In genomic region chrX:143051478-143051877, GRCm38 (mm10) we compare ENCODE assay signal across 10 mouse cellular contexts. TPM values are rescaled to one million over a fixed set of nuclear protein-coding genes. Genes with fewer than 3 reads are reported as not detected.
A peak's percentile ranks its signal among the peaks of the same experiment; 100 is the strongest.
DNase-seq lines count a peak whose midpoint lies in the region; ATAC-seq lines count a peak whose summit lies in the region.
"Had no signal": no experiment of that assay in that cellular context is flagged by ENCODE, and none has a peak within 500 bp of the region (broad histone marks: within the 10 kb centered on the region; RNA-seq: fewer than 3 reads in every experiment).

No protein-coding gene starts in this region.

- no peaks in the 10 kb centered on the region for H3K9me3 ChIP-seq in neural tube, embryonic 11.5 days (ENCODE audit: control insufficient read depth, low read length)
- H3K9me3 ChIP-seq in kidney, embryonic 16.5 days (ENCODE audit: low read length): no peaks in the 10 kb centered on the region
- H3K9me3 ChIP-seq: megakaryocyte, embryonic 14.5 days had no signal

- no peaks in the 10 kb centered on the region for H3K36me3 ChIP-seq in neural tube, embryonic 11.5 days (ENCODE audit: control insufficient read depth, insufficient read depth, low read length)
- H3K36me3 ChIP-seq in kidney, embryonic 16.5 days (ENCODE audit: insufficient read depth, low read length): no peaks in the 10 kb centered on the region

- ATAC-seq in neural tube, embryonic 11.5 days (ENCODE audit: insufficient read depth, low FRiP score, low TSS enrichment): no peak
- peak; percentile 57; the same call in 1 of the 2 replicates for ATAC-seq in kidney, embryonic 16.5 days (ENCODE audit: low FRiP score, low TSS enrichment)

- H3K27ac ChIP-seq in neural tube, embryonic 11.5 days (ENCODE audit: low read depth, low read length): no peak overlapping the region
- no peak overlapping the region for H3K27ac ChIP-seq in kidney, embryonic 16.5 days (ENCODE audit: low read length)

- H3K27me3 ChIP-seq in neural tube, embryonic 11.5 days (ENCODE audit: control insufficient read depth, insufficient read depth, low read length): no peaks in the 10 kb centered on the region
- peaks cover 10% of the 10 kb centered on the region; the same call in 1 of the 2 replicates for H3K27me3 ChIP-seq in kidney, embryonic 16.5 days (ENCODE audit: insufficient read depth, low read length)

- no peak overlapping the region for H3K9ac ChIP-seq in neural tube, embryonic 11.5 days (ENCODE audit: low read length)
- H3K9ac ChIP-seq in kidney, embryonic 16.5 days (replicated peaks; ENCODE audit: low read length): no peak overlapping the region

- no peak overlapping the region for H3K4me2 ChIP-seq in neural tube, embryonic 11.5 days (ENCODE audit: low read depth)
- no peak overlapping the region for H3K4me2 ChIP-seq in kidney, embryonic 16.5 days (replicated peaks; ENCODE audit: low read depth, low read length)

- DNase-seq in cerebellum, adult 18-20 months: peak; percentile 9 to 38
- DNase-seq in cerebellum, adult 11-12 months: no peak
- peak; percentile 35 for DNase-seq in neural tube, embryonic 11.5 days (ENCODE audit: low spot score)
- no peak for DNase-seq in neural tube, embryonic 10.5 days (ENCODE audit: extremely low spot score, low spot score)
- peak; percentile 52 to 70 for DNase-seq in cerebellum, postnatal 10 days
- DNase-seq in naive thymus-derived CD4-positive, alpha-beta T cell, adult 2 months (ENCODE audit: low read depth): peak; percentile 67
- no peak for DNase-seq in gastrocnemius, adult 8-10 months (ENCODE audit: low spot score in 2 of 2)

- no peaks in the 10 kb centered on the region for H3K4me1 ChIP-seq in neural tube, embryonic 11.5 days (ENCODE audit: control insufficient read depth, insufficient read depth, low read length)
- no peaks in the 10 kb centered on the region for H3K4me1 ChIP-seq in kidney, embryonic 16.5 days (ENCODE audit: insufficient read depth, low read length)
- H3K4me1 ChIP-seq: megakaryocyte, embryonic 14.5 days had no signal

- no peak overlapping the region for H3K4me3 ChIP-seq in neural tube, embryonic 11.5 days (ENCODE audit: low read depth, low read length)
- H3K4me3 ChIP-seq in kidney, embryonic 16.5 days (ENCODE audit: low read length): no peak overlapping the region
- H3K4me3 ChIP-seq: megakaryocyte, embryonic 14.5 days had no signal

RNA-seq across cellular contexts. Expression of gene Rtl9, which starts 47.9 kb away (rescaled TPM):
- polyA plus RNA-seq in neural tube, embryonic 11.5 days (2014; fragmentation: Nextera tagmentation; extraction: Ambion mirVana): 0.19 and 0.28 TPM in 2 replicates
- 0.06 and 0.09 TPM in 2 replicates for polyA plus RNA-seq in kidney, embryonic 16.5 days (2015; fragmentation: Nextera tagmentation; extraction: Ambion mirVana)
- total RNA-seq in gastrocnemius, adult 8-10 months (2022): under 1 TPM; 0.07 to 0.17 (median 0.11) TPM
- polyA plus RNA-seq: heart, embryonic 14.5 days had no signal

Comparison
In these comparisons a context has a peak if more than half of its experiments do, and no peak if none do; other contexts are left out.
1. DNase-seq: peak in cerebellum, adult 18-20 months (2 of 2), neural tube, embryonic 11.5 days (single experiment), cerebellum, postnatal 10 days (2 of 2) and naive thymus-derived CD4-positive, alpha-beta T cell, adult 2 months (single experiment); none in cerebellum, adult 11-12 months (single experiment), neural tube, embryonic 10.5 days (single experiment) and gastrocnemius, adult 8-10 months (0 of 2).